Mouse (Mus musculus) megakaryocyte, embryonic 14.5 days (primary cell): ENCODE data around the gene Pank2.

Experiments
- FLI1 ChIP-seq: IDR thresholded peaks from 2 replicates; pipeline ENCODE4 v1.6.1; 2012; ENCODE audit warnings: low read length, inconsistent platforms, mixed read lengths
- GATA1 ChIP-seq: IDR thresholded peaks from 3 replicates; pipeline ENCODE4 v1.6.1; 2012; ENCODE audit warnings: mixed read lengths, low read length, inconsistent platforms, borderline replicate concordance

DNA sequence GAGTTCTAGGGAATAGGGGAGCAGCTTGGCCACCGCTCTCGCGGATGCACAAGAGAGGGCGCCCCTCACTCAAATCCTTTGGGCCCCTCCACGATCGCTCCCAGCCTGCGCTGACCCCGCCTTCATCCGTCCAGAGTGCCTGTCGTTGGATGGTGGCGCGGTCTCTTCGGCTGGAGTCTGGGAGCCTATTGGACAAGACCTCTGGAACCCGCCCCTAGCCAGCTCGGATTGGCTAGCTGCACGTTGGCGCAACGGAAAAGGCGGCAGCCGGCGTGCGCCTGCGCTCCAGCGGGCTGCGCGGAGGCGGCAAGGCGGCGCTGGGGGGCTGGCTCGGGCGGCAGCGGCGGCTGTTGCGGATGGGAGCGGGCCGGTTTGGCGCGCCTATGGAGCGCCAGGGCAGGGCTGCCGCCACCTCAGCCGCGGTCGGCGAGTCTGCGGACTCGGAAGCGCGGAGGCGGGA is at the start of gene Pank2:
- TF ChIP-seq GATA1, result no peak
- no peak for TF ChIP-seq FLI1
